Comparison of ENCODE assay signal across 17 mouse cellular contexts in the genomic region with DNA sequence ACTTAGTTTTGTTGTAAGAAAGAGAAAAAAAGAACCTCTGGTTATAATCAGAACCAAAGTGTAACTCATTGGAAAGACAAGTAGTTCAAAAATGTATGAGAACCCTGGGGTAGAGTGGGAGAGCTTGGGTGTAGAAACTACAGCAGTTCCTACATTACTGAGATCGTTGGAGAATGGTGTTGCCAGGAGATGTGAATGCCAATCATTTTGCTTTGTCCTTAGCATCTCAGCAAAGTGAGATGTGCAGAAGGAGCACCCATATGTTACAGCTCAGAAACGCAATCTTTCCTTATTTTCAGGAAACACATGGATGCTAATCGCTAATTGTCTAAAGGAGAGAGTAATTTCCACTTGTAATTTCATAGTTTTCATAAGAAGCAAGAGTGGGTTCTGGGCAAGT.
DNase-seq lines count a peak whose midpoint lies in the region; ATAC-seq lines count a peak whose summit lies in the region.
"Had no signal": no experiment of that assay in that cellular context is flagged by ENCODE, and none has a peak within 500 bp of the region (broad histone marks: within the 10 kb centered on the region; RNA-seq: fewer than 3 reads in every experiment).

No protein-coding gene starts in this region.

- H3K4me3 ChIP-seq in forebrain, embryonic 16.5 days (replicated peaks; ENCODE audit: low read length): no peak overlapping the region
- H3K4me3 ChIP-seq in midbrain, embryonic 10.5 days: no peak overlapping the region
- H3K4me3 ChIP-seq: limb, embryonic 15.5 days; megakaryocyte, embryonic 14.5 days; neural tube, embryonic 13.5 days had no signal

- no peaks in the 10 kb centered on the region for H3K36me3 ChIP-seq in forebrain, embryonic 16.5 days (ENCODE audit: control insufficient read depth, insufficient read depth)
- no peaks in the 10 kb centered on the region for H3K36me3 ChIP-seq in midbrain, embryonic 10.5 days
- H3K36me3 ChIP-seq: limb, embryonic 15.5 days; neural tube, embryonic 13.5 days had no signal

- H3K9me3 ChIP-seq in forebrain, embryonic 16.5 days (ENCODE audit: control insufficient read depth, low read length): no peaks in the 10 kb centered on the region
- H3K9me3 ChIP-seq in midbrain, embryonic 10.5 days (replicated peaks): no peaks in the 10 kb centered on the region
- H3K9me3 ChIP-seq: limb, embryonic 15.5 days; megakaryocyte, embryonic 14.5 days; neural tube, embryonic 13.5 days had no signal

- WGBS in forebrain, embryonic 16.5 days: 36% methylated on average over 3 of the region's 3 CpGs
- WGBS in midbrain, embryonic 10.5 days: 87% methylated on average over 3 of the region's 3 CpGs

- H3K27me3 ChIP-seq in forebrain, embryonic 16.5 days (replicated peaks; ENCODE audit: control insufficient read depth, insufficient read depth, low read length): no peaks in the 10 kb centered on the region
- no peaks in the 10 kb centered on the region for H3K27me3 ChIP-seq in midbrain, embryonic 10.5 days (ENCODE audit: low read depth, poor library complexity, severe bottlenecking)
- H3K27me3 ChIP-seq: limb, embryonic 15.5 days; megakaryocyte, embryonic 14.5 days; neural tube, embryonic 13.5 days; Patski had no signal

- H3K4me1 ChIP-seq in forebrain, embryonic 16.5 days (replicated peaks; ENCODE audit: control insufficient read depth, insufficient read depth, low read length): peaks cover 3% of the 10 kb centered on the region; the same call in 1 of the 2 replicates
- no peaks in the 10 kb centered on the region for H3K4me1 ChIP-seq in midbrain, embryonic 10.5 days
- H3K4me1 ChIP-seq: megakaryocyte, embryonic 14.5 days had no signal

- ATAC-seq in forebrain, embryonic 16.5 days: peak; percentile 92
- ATAC-seq: activated CD4-positive, CD25-positive, alpha-beta regulatory T cell, adult 4 months; intestine, postnatal 0 days; Patski had no signal

- peak; percentile 15 for DNase-seq in layer of hippocampus, adult 11-12 months (ENCODE audit: low spot score)
- no peak for DNase-seq in layer of hippocampus, postnatal 10 days (ENCODE audit: low spot score in 2 of 2)
- peak; percentile 58 for DNase-seq in right cerebral cortex, adult 18-20 months
- no peak for DNase-seq in right cerebral cortex, postnatal 25 days
- peak; percentile 9 to 45 for DNase-seq in right cerebral cortex, postnatal 36 days (ENCODE audit: low spot score in 2 of 2)
- DNase-seq in midbrain, embryonic 10.5 days (ENCODE audit: low spot score): no peak
- DNase-seq: adrenal gland, postnatal 25 days; thymus, postnatal 25 days had no signal

- no peak overlapping the region for H3K4me2 ChIP-seq in forebrain, embryonic 16.5 days (ENCODE audit: low read length)
- H3K4me2 ChIP-seq: heart, embryonic 11.5 days; limb, embryonic 15.5 days; neural tube, embryonic 13.5 days had no signal

- peak overlapping the region; percentile 86 for H3K27ac ChIP-seq in forebrain, embryonic 16.5 days (ENCODE audit: low read length)
- no peak overlapping the region for H3K27ac ChIP-seq in midbrain, embryonic 10.5 days (replicated peaks)
- H3K27ac ChIP-seq: limb, embryonic 15.5 days; neural tube, embryonic 13.5 days; stomach, postnatal 0 days had no signal

- no peak overlapping the region for H3K9ac ChIP-seq in forebrain, embryonic 16.5 days (replicated peaks; ENCODE audit: low read depth, low read length)
- H3K9ac ChIP-seq: limb, embryonic 15.5 days; neural tube, embryonic 13.5 days had no signal

Comparison
In these comparisons a context has a peak if more than half of its experiments do, and no peak if none do; other contexts are left out.
1. DNase-seq: peak in layer of hippocampus, adult 11-12 months (single experiment), right cerebral cortex, adult 18-20 months (single experiment) and right cerebral cortex, postnatal 36 days (2 of 2); none in layer of hippocampus, postnatal 10 days (0 of 2), right cerebral cortex, postnatal 25 days (single experiment) and midbrain, embryonic 10.5 days (single experiment).